Comparison of ENCODE assay signal across 13 mouse cellular contexts in genomic region chr12:25771856-25772255, GRCm38 (mm10).
"Had no signal": no experiment of that assay in that cellular context is flagged by ENCODE, and none has a peak within 500 bp of the region (broad histone marks: within the 10 kb centered on the region; RNA-seq: fewer than 3 reads in every experiment).

No protein-coding gene starts in this region.

- ATAC-seq: liver, embryonic 12.5 days had no signal

- H3K9ac ChIP-seq: limb, embryonic 15.5 days; liver, embryonic 12.5 days; lung, embryonic 14.5 days; neural tube, embryonic 12.5 days had no signal

- H3K4me1 ChIP-seq: limb, embryonic 15.5 days; liver, embryonic 12.5 days; midbrain, embryonic 10.5 days; neural tube, embryonic 12.5 days had no signal

- H3K27me3 ChIP-seq: limb, embryonic 15.5 days; liver, embryonic 12.5 days; neural tube, embryonic 12.5 days had no signal

- H3K27ac ChIP-seq: left cerebral cortex, adult 2 months; limb, embryonic 15.5 days; liver, embryonic 12.5 days; midbrain, embryonic 10.5 days; neural tube, embryonic 12.5 days had no signal

- H3K36me3 ChIP-seq: limb, embryonic 15.5 days; liver, embryonic 12.5 days; midbrain, embryonic 10.5 days; neural tube, embryonic 12.5 days had no signal

- H3K4me3 ChIP-seq: left cerebral cortex, adult 2 months; limb, embryonic 15.5 days; liver, embryonic 12.5 days; midbrain, embryonic 10.5 days; myocyte; neural tube, embryonic 12.5 days had no signal

- DNase-seq: kidney, postnatal 14 days; lung, embryonic 14.5 days; lung, postnatal 10 days; lung, postnatal 4 days; midbrain, embryonic 14.5 days; spleen, adult 18-20 months; thymus, postnatal 36 days had no signal

- H3K9me3 ChIP-seq: limb, embryonic 15.5 days; liver, embryonic 12.5 days; midbrain, embryonic 10.5 days; neural tube, embryonic 12.5 days had no signal

- H3K4me2 ChIP-seq: limb, embryonic 15.5 days; liver, embryonic 12.5 days; lung, embryonic 14.5 days; neural tube, embryonic 12.5 days had no signal
